Mouse (Mus musculus) thymus, adult 2 months (tissue): ENCODE results near the gene Bace2.

Experiments
- CTCF ChIP-seq: fragments of 200-500 bp; IDR thresholded peaks from 2 replicates; pipeline ENCODE4 v1.5.1; 2012; ENCODE audit warnings: mild to moderate bottlenecking, control low read depth, low read length, moderate library complexity, borderline replicate concordance; ENCODE audit not compliant: control insufficient read depth, poor library complexity, insufficient read depth; ENCODE audit errors: extremely low read depth
- POLR2A ChIP-seq: fragments of 200-500 bp; IDR thresholded peaks from 2 replicates; pipeline ENCODE4 v1.6.1; 2012; ENCODE audit warnings: mild to moderate bottlenecking, low read length, control low read depth, moderate library complexity; ENCODE audit not compliant: control insufficient read depth, poor library complexity, insufficient read depth; ENCODE audit errors: extremely low read depth

DNA sequence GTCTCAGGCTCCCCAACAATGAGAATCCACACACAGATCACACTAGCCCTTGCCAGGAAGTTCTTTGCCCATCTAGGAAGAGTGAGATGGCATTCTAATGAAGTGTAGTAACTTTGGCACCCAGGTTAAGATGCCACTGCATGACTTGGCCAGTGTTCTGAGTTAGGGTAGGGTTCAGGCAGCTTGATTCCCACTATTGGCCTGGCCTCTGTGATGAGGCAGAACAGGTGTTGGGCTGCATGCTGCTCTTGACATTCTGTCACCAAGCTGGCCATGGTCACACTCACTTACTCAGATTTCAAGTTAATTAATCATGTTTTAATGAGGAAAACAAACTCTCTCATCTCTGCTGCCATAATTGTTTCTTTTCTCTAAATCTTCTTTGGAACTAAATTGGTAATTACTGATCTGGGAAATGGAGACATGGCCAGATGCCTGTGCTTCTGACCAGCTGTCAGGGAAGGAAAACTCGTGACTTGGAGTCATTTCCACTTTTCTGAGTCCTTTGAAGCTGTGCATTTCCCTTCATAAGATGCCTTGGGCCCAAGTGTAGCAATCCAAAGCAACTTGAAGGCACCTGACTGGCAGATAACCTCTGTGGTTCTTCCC, 81.0 kb downstream of the Bace2 start:
- TF ChIP-seq CTCF (no peak), POLR2A (no peak)
